Mouse (Mus musculus) cerebellum, adult 2 months (tissue): Measurements from ENCODE around the gene Peak1. TPM values are rescaled to one million over a fixed set of nuclear protein-coding genes. Genes with fewer than 3 reads are reported as not detected.

Experiments
- DNase-seq, 2 experiments: peaks; one replicate each; pipeline ENCODE4 v3.0.0; 2021
- H3K27ac ChIP-seq: fragments of 200-500 bp; 2 replicates; pipeline ENCODE4 v1.5.1; 2012; ENCODE audit warnings: low read length, control low read depth, inconsistent platforms; ENCODE audit not compliant: insufficient read depth
- H3K27me3 ChIP-seq: fragments of 200-500 bp; 2 replicates; pipeline ENCODE4 v1.6.1; 2012; ENCODE audit warnings: inconsistent platforms, mild to moderate bottlenecking, low read length, moderate library complexity; ENCODE audit not compliant: control insufficient read depth, insufficient read depth
- H3K4me1 ChIP-seq: fragments of 200-500 bp; 2 replicates; pipeline ENCODE4 v1.6.1; 2011; ENCODE audit warnings: low read length; ENCODE audit not compliant: control insufficient read depth, insufficient read depth
- H3K4me3 ChIP-seq: fragments of 200-500 bp; replicated peaks from 2 replicates; pipeline ENCODE3; 2011; ENCODE audit warnings: mild to moderate bottlenecking, low read depth, low read length, control low read depth; ENCODE audit not compliant: insufficient read depth
- CTCF ChIP-seq: fragments of 200-500 bp; IDR thresholded peaks from 2 replicates; pipeline ENCODE4 v1.5.1; 2011; ENCODE audit warnings: low read depth, mild to moderate bottlenecking, control low read depth, low read length, moderate library complexity, borderline replicate concordance; ENCODE audit not compliant: insufficient read depth
- POLR2A ChIP-seq: fragments of 200-500 bp; IDR thresholded peaks from 2 replicates; pipeline ENCODE4 v1.6.1; 2011; ENCODE audit warnings: low read length, control low read depth, borderline replicate concordance; ENCODE audit not compliant: insufficient read depth
- WGBS: fragments of 180-500 bp; shearing (Covaris S2); methylation state at CpG from one replicate; pipeline ENCODE4 v1.1.7; 2018; 5-methylcytosine and 5-hydroxymethylcytosine counted together
- polyA plus RNA-seq: library from polyadenylated mRNA; depleted of rRNA; stranded (reverse); fragments of >200 nt; gene quantifications from 2 replicates; pipeline ENCODE4 v1.2.3, GENCODE M21; 2012

The Peak1 gene
- polyA plus RNA-seq, 1 experiment, result 29.8 TPM

GRCm38 (mm10) chr9:56200200-56200599, 217.7 kb downstream of the Peak1 start:
- Histone ChIP-seq H3K4me1 (peaks cover 2% of the 10 kb centered on the region; the same call in 1 of the 2 replicates), H3K4me3 (no peak overlapping the region), H3K27me3 (no peaks in the 10 kb centered on the region), H3K27ac (no peak overlapping the region)
- TF ChIP-seq POLR2A (no peak), CTCF (no peak)
- DNase-seq, result no peak
- 65% methylated on average over 2 of the region's 2 CpGs for WGBS

- Histone ChIP-seq H3K27ac (no peak overlapping the region), H3K4me3 (no peak overlapping the region), H3K27me3 (no peaks in the 10 kb centered on the region), H3K4me1 (no peaks in the 10 kb centered on the region)
- WGBS, result 77% methylated on average over 4 of the region's 4 CpGs
- no peak for DNase-seq
- TF ChIP-seq POLR2A (no peak), CTCF (no peak)
Measured at GRCm38 (mm10) chr9:56196921-56197320, 220.9 kb downstream of the Peak1 start.

- Histone ChIP-seq H3K27me3 (no peaks in the 10 kb centered on the region), H3K4me3 (no peak overlapping the region), H3K27ac (no peak overlapping the region), H3K4me1 (no peaks in the 10 kb centered on the region)
- WGBS, result 41% methylated on average over 3 of the region's 3 CpGs
- no peak for TF ChIP-seq CTCF
- no peak for TF ChIP-seq POLR2A
- DNase-seq, result no peak
Measured at GRCm38 (mm10) chr9:56195193-56195592, 222.7 kb downstream of the Peak1 start.

- no peak overlapping the region for H3K4me3 ChIP-seq
- H3K4me1 ChIP-seq, result no peaks in the 10 kb centered on the region
- WGBS, result 53% methylated on average over 11 of the region's 11 CpGs
- no peak overlapping the region for H3K27ac ChIP-seq
- no peak for DNase-seq
- TF ChIP-seq POLR2A (no peak), CTCF (no peak)
- no peaks in the 10 kb centered on the region for H3K27me3 ChIP-seq
Measured at GRCm38 (mm10) chr9:56191498-56192455, 226.1 kb downstream of the Peak1 start.

GRCm38 (mm10) chr9:56180118-56180781, 237.6 kb downstream of the Peak1 start:
- 24% methylated on average over 8 of the region's 8 CpGs for WGBS
- H3K4me3 ChIP-seq, result no peak overlapping the region
- H3K4me1 ChIP-seq, result no peaks in the 10 kb centered on the region; the same call in 1 of the 2 replicates
- TF ChIP-seq CTCF, result no peak
- no peak for TF ChIP-seq POLR2A
- no peak overlapping the region for H3K27ac ChIP-seq
- DNase-seq, result no peak
- no peaks in the 10 kb centered on the region for H3K27me3 ChIP-seq

GRCm38 (mm10) chr9:56179416-56180117, 238.3 kb downstream of the Peak1 start:
- DNase-seq, result no peak
- Histone ChIP-seq H3K4me3 (no peak overlapping the region), H3K4me1 (no peaks in the 10 kb centered on the region; the same call in 1 of the 2 replicates), H3K27me3 (no peaks in the 10 kb centered on the region), H3K27ac (no peak overlapping the region)
- TF ChIP-seq CTCF (0 out of 2 replicates have a peak, but pooled peaks have one; percentile 16), POLR2A (no peak)
- WGBS, result 84% methylated on average over 6 of the region's 6 CpGs

GRCm38 (mm10) chr9:56177354-56177753, 240.5 kb downstream of the Peak1 start:
- 50% methylated on average over 4 of the region's 4 CpGs for WGBS
- H3K27me3 ChIP-seq, result no peaks in the 10 kb centered on the region
- H3K4me3 ChIP-seq, result no peak overlapping the region
- H3K27ac ChIP-seq, result no peak overlapping the region
- TF ChIP-seq CTCF, result no peak
- no peak for TF ChIP-seq POLR2A
- DNase-seq, result no peak
- no peaks in the 10 kb centered on the region; the same call in 1 of the 2 replicates for H3K4me1 ChIP-seq
